Mouse (Mus musculus) MEL (cell line): ENCODE results near the gene Zscan5b. TPM values are rescaled to one million over a fixed set of nuclear protein-coding genes. Genes with fewer than 3 reads are reported as not detected.
A peak's percentile ranks its signal among the peaks of the same experiment; 100 is the strongest.

Experiments
- DNase-seq: peaks from one replicate; pipeline ENCODE4 v3.0.0; 2011; ENCODE audit warnings: low read depth, low spot score
- H3K27ac ChIP-seq: 2 replicates; pipeline ENCODE4 v1.5.1; 2012; ENCODE audit warnings: low read depth, mild to moderate bottlenecking, control low read depth, low read length, moderate library complexity; ENCODE audit not compliant: control insufficient read depth
- H3K27me3 ChIP-seq, 2 experiments: fragments of 150-350 bp in 1 of 2; sonication (generic) in 1 of 2; 2 replicates each; pipeline ENCODE4 v1.6.1; 2012; ENCODE audit warnings: low read length in 2 of 2, mild to moderate bottlenecking in 2 of 2, improper control_type of control experiment in 1 of 2, moderate library complexity in 1 of 2; ENCODE audit not compliant: insufficient read depth in 2 of 2, control insufficient read depth in 1 of 2
- H3K36me3 ChIP-seq, 2 experiments: 2 replicates each; pipeline ENCODE4 v1.6.1; 2012 to 2014; ENCODE audit warnings: low read length in 2 of 2, improper control_type of control experiment in 1 of 2, inconsistent platforms in 1 of 2, mild to moderate bottlenecking in 1 of 2; ENCODE audit not compliant: insufficient read depth in 2 of 2, control insufficient read depth in 1 of 2
- H3K4me1 ChIP-seq, 2 experiments: fragments of 150-350 bp in 1 of 2; sonication (generic) in 1 of 2; 2 replicates each; pipeline ENCODE4 v1.6.1; 2012; ENCODE audit warnings: low read length in 2 of 2, improper control_type of control experiment in 1 of 2, mild to moderate bottlenecking in 1 of 2; ENCODE audit not compliant: insufficient read depth in 2 of 2, control insufficient read depth in 1 of 2
- H3K4me3 ChIP-seq, 2 experiments: fragments of 150-350 bp in 1 of 2; sonication (generic) in 1 of 2; 2 replicates each; pipeline ENCODE4 v1.5.1; 2012; ENCODE audit warnings: low read depth in 2 of 2, low read length in 2 of 2, mild to moderate bottlenecking in 2 of 2, moderate library complexity in 2 of 2, control low read depth in 1 of 2, improper control_type of control experiment in 1 of 2; ENCODE audit not compliant: control insufficient read depth in 1 of 2, insufficient read depth in 1 of 2
- H3K79me2 ChIP-seq: 2 replicates; pipeline ENCODE4 v1.6.1; 2012; ENCODE audit warnings: mild to moderate bottlenecking, low read length, moderate library complexity; ENCODE audit not compliant: control insufficient read depth, poor library complexity, insufficient read depth
- H3K9ac ChIP-seq: 2 replicates; pipeline ENCODE4 v1.6.1; 2012; ENCODE audit warnings: low read depth, mild to moderate bottlenecking, control low read depth, low read length, moderate library complexity; ENCODE audit not compliant: control insufficient read depth, poor library complexity, severe bottlenecking
- H3K9me3 ChIP-seq: fragments of 150-350 bp; sonication (generic); replicated peaks from 2 replicates; pipeline ENCODE4 v1.6.1; 2012; ENCODE audit warnings: mild to moderate bottlenecking, low read length, improper control_type of control experiment, moderate library complexity; ENCODE audit not compliant: insufficient read depth
- BHLHE40 ChIP-seq: IDR thresholded peaks from 2 replicates; pipeline ENCODE4 v1.6.1; 2012; ENCODE audit warnings: low read depth, mild to moderate bottlenecking, inconsistent platforms, low read length, improper control_type of control experiment, borderline replicate concordance
- CHD2 ChIP-seq: IDR thresholded peaks from 2 replicates; pipeline ENCODE4 v1.6.1; 2011; ENCODE audit warnings: low read length, improper control_type of control experiment
- CTCF ChIP-seq, 3 experiments: IDR thresholded peaks in 2 of 3; conservative IDR thresholded peaks in 1 of 3; 2 replicates each; pipeline ENCODE4 v1.5.1; 2011 to 2012; ENCODE audit warnings: low read length in 3 of 3, low read depth in 2 of 3, mild to moderate bottlenecking in 2 of 3, improper control_type of control experiment in 1 of 3, inconsistent platforms in 1 of 3, mixed read lengths in 1 of 3, moderate library complexity in 1 of 3; ENCODE audit not compliant: control insufficient read depth in 1 of 3, insufficient read depth in 1 of 3, poor library complexity in 1 of 3, severe bottlenecking in 1 of 3
- E2F4 ChIP-seq: IDR thresholded peaks from 2 replicates; pipeline ENCODE4 v1.6.1; 2011; ENCODE audit warnings: low read depth, low read length, improper control_type of control experiment, borderline replicate concordance
- EP300 ChIP-seq, 2 experiments: IDR thresholded peaks; 2 replicates each; pipeline ENCODE4 v1.6.1; 2011; ENCODE audit warnings: improper control_type of control experiment in 2 of 2, low read length in 2 of 2, low read depth in 1 of 2, mild to moderate bottlenecking in 1 of 2
- GATA1 ChIP-seq: IDR thresholded peaks from 2 replicates; pipeline ENCODE4 v1.6.1; 2011; ENCODE audit warnings: low read depth, low read length, improper control_type of control experiment
- HCFC1 ChIP-seq: IDR thresholded peaks from 2 replicates; pipeline ENCODE4 v1.6.1; 2012; ENCODE audit warnings: low read depth, mild to moderate bottlenecking, inconsistent platforms, low read length, improper control_type of control experiment, moderate library complexity
- MAFK ChIP-seq: IDR thresholded peaks from 2 replicates; pipeline ENCODE4 v1.6.1; 2011; ENCODE audit warnings: low read depth, mild to moderate bottlenecking, low read length, improper control_type of control experiment, borderline replicate concordance
- MAX ChIP-seq: IDR thresholded peaks from 2 replicates; pipeline ENCODE4 v1.6.1; 2011; ENCODE audit warnings: low read length, improper control_type of control experiment
- MXI1 ChIP-seq: IDR thresholded peaks from 2 replicates; pipeline ENCODE4 v1.6.1; 2011; ENCODE audit warnings: mild to moderate bottlenecking, low read depth, low read length, improper control_type of control experiment
- MYB ChIP-seq: IDR thresholded peaks from 2 replicates; pipeline ENCODE4 v1.6.1; 2011; ENCODE audit warnings: mild to moderate bottlenecking, low read depth, low read length, improper control_type of control experiment
- MYC ChIP-seq: IDR thresholded peaks from 2 replicates; pipeline ENCODE4 v1.6.1; 2011; ENCODE audit warnings: low read depth, mild to moderate bottlenecking, low read length, improper control_type of control experiment, moderate library complexity
- NELFE ChIP-seq: IDR thresholded peaks from 2 replicates; pipeline ENCODE4 v1.6.1; 2011; ENCODE audit warnings: low read depth, low read length, improper control_type of control experiment
- POLR2A ChIP-seq, 2 experiments: IDR thresholded peaks; 2 replicates each; pipeline ENCODE4 v1.6.1; 2011 to 2012; ENCODE audit warnings: low read length in 2 of 2, mild to moderate bottlenecking in 2 of 2, control low read depth in 1 of 2, improper control_type of control experiment in 1 of 2, low read depth in 1 of 2, moderate library complexity in 1 of 2; ENCODE audit not compliant: control insufficient read depth in 1 of 2, insufficient read depth in 1 of 2, poor library complexity in 1 of 2
- RAD21 ChIP-seq: IDR thresholded peaks from 2 replicates; pipeline ENCODE4 v1.6.1; 2011; ENCODE audit warnings: mild to moderate bottlenecking, low read depth, low read length, improper control_type of control experiment
- RCOR1 ChIP-seq: IDR thresholded peaks from 2 replicates; pipeline ENCODE4 v1.6.1; 2012; ENCODE audit warnings: low read depth, mild to moderate bottlenecking, inconsistent platforms, low read length, improper control_type of control experiment
- SMC3 ChIP-seq: IDR thresholded peaks from 2 replicates; pipeline ENCODE4 v1.6.1; 2011; ENCODE audit warnings: low read depth, low read length, improper control_type of control experiment
- TAL1 ChIP-seq: IDR thresholded peaks from 2 replicates; pipeline ENCODE4 v1.6.1; 2012; ENCODE audit warnings: mild to moderate bottlenecking, inconsistent platforms, low read length, moderate library complexity, mixed read lengths
- TBP ChIP-seq: IDR thresholded peaks from 2 replicates; pipeline ENCODE4 v1.8.0; 2011; ENCODE audit warnings: low read depth, low read length, improper control_type of control experiment
- UBTF ChIP-seq: IDR thresholded peaks from 2 replicates; pipeline ENCODE4 v1.6.1; 2012; ENCODE audit warnings: low read depth, mild to moderate bottlenecking, inconsistent platforms, low read length, improper control_type of control experiment, moderate library complexity, borderline replicate concordance; ENCODE audit not compliant: insufficient read depth
- USF2 ChIP-seq, 2 experiments: IDR thresholded peaks; 2 replicates each; pipeline ENCODE4 v1.6.1; 2011 to 2012; ENCODE audit warnings: improper control_type of control experiment in 2 of 2, low read length in 2 of 2, borderline replicate concordance in 1 of 2, inconsistent platforms in 1 of 2, low read depth in 1 of 2, mild to moderate bottlenecking in 1 of 2; ENCODE audit not compliant: insufficient read depth in 1 of 2
- ZC3H11A ChIP-seq: IDR thresholded peaks from 2 replicates; pipeline ENCODE4 v1.6.1; 2012; ENCODE audit warnings: low read depth, mild to moderate bottlenecking, inconsistent platforms, low read length, improper control_type of control experiment
- ZKSCAN1 ChIP-seq: IDR thresholded peaks from 2 replicates; pipeline ENCODE4 v1.6.1; 2012; ENCODE audit warnings: low read depth, mild to moderate bottlenecking, inconsistent platforms, low read length, improper control_type of control experiment, moderate library complexity
- ZNF384 ChIP-seq: IDR thresholded peaks from 2 replicates; pipeline ENCODE4 v1.6.1; 2012; ENCODE audit warnings: low read depth, mild to moderate bottlenecking, inconsistent platforms, low read length, improper control_type of control experiment
- polyA plus RNA-seq, 2 experiments: library from polyadenylated mRNA; stranded (reverse) in 1 of 2; unstranded in 1 of 2; fragments of >175 nt in 1 of 2; fragments of >200 nt in 1 of 2; gene quantifications; 2 replicates each; pipeline versions ENCODE4 v1.2.1 to v1.2.4; 2012; ENCODE audit warnings: low replicate concordance in 2 of 2, low read depth in 1 of 2; ENCODE audit not compliant: insufficient read length in 2 of 2, insufficient read depth in 1 of 2, missing spikeins in 1 of 2
- total RNA-seq: library from RNA; depleted of rRNA; stranded (reverse); fragments of 300-350 nt; gene quantifications from 2 replicates; pipeline ENCODE4 v1.2.3, GENCODE M21; 2012

Gene Zscan5b
- total and polyA plus RNA-seq, 3 experiments: not detected

DNA sequence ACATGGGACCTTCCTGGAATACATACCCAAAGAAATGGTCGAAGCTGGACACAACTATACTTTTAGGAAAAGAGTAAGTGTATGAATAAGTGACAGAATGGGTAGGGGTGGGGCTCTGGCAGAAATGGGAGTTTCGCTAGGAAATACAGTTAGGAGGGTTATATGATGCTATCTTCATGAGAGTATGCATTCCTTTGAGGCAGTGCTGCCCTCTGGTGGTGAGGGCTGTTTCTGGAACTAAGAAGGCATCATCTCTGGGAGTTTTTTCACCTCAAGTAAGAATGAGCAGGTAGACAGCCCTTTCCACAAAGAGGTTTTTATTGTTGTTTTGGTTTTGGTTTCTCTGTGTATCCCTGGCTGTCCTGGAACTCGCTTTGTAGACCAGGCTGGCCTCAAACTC is 30.7 kb upstream of the Zscan5b start:
- peak; percentile 80 for DNase-seq
- H3K27ac ChIP-seq: no peak overlapping the region
- H3K27me3 ChIP-seq: no peaks in the 10 kb centered on the region
- H3K4me3 ChIP-seq: no peak overlapping the region
- no peaks in the 10 kb centered on the region for H3K4me1 ChIP-seq
- H3K79me2 ChIP-seq: no peaks in the 10 kb centered on the region
- no peaks in the 10 kb centered on the region for H3K36me3 ChIP-seq
- TF ChIP-seq CTCF (IDR thresholded peaks at IDR 0.05 in 2 of 3, conservative IDR thresholded peaks at IDR 0.05 in 1 of 3; ENCODE audit: control insufficient read depth in 1 of 3, insufficient read depth in 1 of 3, low read depth in 2 of 3, low read length in 3 of 3, poor library complexity in 1 of 3, severe bottlenecking in 1 of 3): peak; percentile 77 to 93 (median 81)
- peak; percentile 62 for TF ChIP-seq ZC3H11A
- peak; percentile 70 for TF ChIP-seq RAD21
- TF ChIP-seq HCFC1: 0 out of 2 replicates have a peak, but pooled peaks have one; percentile 3
- peak; percentile 87 for TF ChIP-seq SMC3
- peak; percentile 45; the same call in 1 of the 2 replicates for TF ChIP-seq ZNF384
- TF ChIP-seq TAL1: no peak
- 0 out of 2 replicates have a peak, but pooled peaks have one; percentile 51 for TF ChIP-seq GATA1
- TF ChIP-seq EP300 (IDR thresholded peaks at IDR 0.05; ENCODE audit: low read depth in 1 of 2, low read length in 2 of 2): no peak
- no peak for TF ChIP-seq MAFK
- no peak overlapping the region for H3K9ac ChIP-seq
- no peaks in the 10 kb centered on the region for H3K9me3 ChIP-seq

DNA sequence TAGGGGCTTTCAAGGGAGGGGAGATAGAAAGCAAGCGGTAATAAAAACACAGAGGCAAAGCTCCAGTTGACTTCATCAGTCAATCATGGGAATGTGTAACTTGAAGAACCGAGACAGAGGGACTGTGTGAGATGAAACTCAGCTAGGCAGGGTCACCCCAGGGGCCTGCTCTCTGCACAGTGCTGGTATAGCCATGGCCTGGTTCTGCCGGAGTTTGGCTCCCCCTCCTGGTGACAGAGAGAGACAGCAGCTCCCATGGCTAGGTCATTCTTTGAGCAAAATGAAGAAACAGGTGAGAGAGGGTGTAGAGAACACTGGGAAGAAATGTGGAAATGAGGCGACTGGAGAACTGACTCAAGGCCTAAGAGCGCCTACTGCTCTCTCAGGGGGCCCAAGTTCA is 27.9 kb upstream of the Zscan5b start:
- peak; percentile 93 for TF ChIP-seq RAD21
- TF ChIP-seq NELFE: no peak
- TF ChIP-seq MYB: no peak
- TF ChIP-seq GATA1: no peak
- no peak for TF ChIP-seq EP300 (IDR thresholded peaks at IDR 0.05; ENCODE audit: low read depth in 1 of 2, low read length in 2 of 2)
- TF ChIP-seq MAX: no peak
- no peak for TF ChIP-seq E2F4
- no peak for TF ChIP-seq MXI1
- TF ChIP-seq RCOR1: no peak
- TF ChIP-seq CHD2: no peak
- TF ChIP-seq UBTF: no peak
- no peak for TF ChIP-seq MYC
- TF ChIP-seq SMC3: peak; percentile 85
- TF ChIP-seq MAFK: no peak
- TF ChIP-seq POLR2A (IDR thresholded peaks at IDR 0.05; ENCODE audit: control insufficient read depth in 1 of 2, insufficient read depth in 1 of 2, low read depth in 1 of 2, low read length in 2 of 2, poor library complexity in 1 of 2): no peak
- peak; percentile 78 for TF ChIP-seq ZC3H11A
- no peak for TF ChIP-seq TBP
- no peak for TF ChIP-seq ZKSCAN1
- no peak for TF ChIP-seq BHLHE40
- TF ChIP-seq USF2 (IDR thresholded peaks at IDR 0.05; ENCODE audit: borderline replicate concordance in 1 of 2, insufficient read depth in 1 of 2, low read depth in 1 of 2, low read length in 2 of 2): no peak
- TF ChIP-seq CTCF (IDR thresholded peaks at IDR 0.05 in 2 of 3, conservative IDR thresholded peaks at IDR 0.05 in 1 of 3; ENCODE audit: control insufficient read depth in 1 of 3, insufficient read depth in 1 of 3, low read depth in 2 of 3, low read length in 3 of 3, poor library complexity in 1 of 3, severe bottlenecking in 1 of 3): peak; percentile 87 to 96 (median 93)
- Histone ChIP-seq H3K4me1 (no peaks in the 10 kb centered on the region), H3K27ac (no peak overlapping the region), H3K4me3 (no peak overlapping the region), H3K79me2 (no peaks in the 10 kb centered on the region), H3K36me3 (no peaks in the 10 kb centered on the region), H3K9ac (no peak overlapping the region), H3K27me3 (no peaks in the 10 kb centered on the region), H3K9me3 (no peaks in the 10 kb centered on the region)
- peak; percentile 71 for DNase-seq
